Mouse (Mus musculus) layer of hippocampus, adult 9-10 months (tissue): ENCODE data around the gene Lingo1.

Experiments used
- DNase-seq: peaks from one replicate; pipeline ENCODE4 v3.0.0; 2022; ENCODE audit warnings: low spot score

Gene Lingo1

GRCm38 (mm10) chr9:56775161-56775934 lies 20.9 kb downstream of the Lingo1 start:
- no peak for DNase-seq

- DNase-seq, result no peak
Observed at GRCm38 (mm10) chr9:56774231-56774630, 22.0 kb downstream of the Lingo1 start.

GRCm38 (mm10) chr9:56773666-56774065 lies 22.6 kb downstream of the Lingo1 start:
- no peak for DNase-seq

GRCm38 (mm10) chr9:56767653-56768136 lies 28.6 kb downstream of the Lingo1 start:
- no peak for DNase-seq

GRCm38 (mm10) chr9:56766629-56767357 lies 29.5 kb downstream of the Lingo1 start:
- DNase-seq, result no peak

- DNase-seq, result peak; percentile 56
Observed at GRCm38 (mm10) chr9:56762106-56762562, 34.1 kb downstream of the Lingo1 start.

- DNase-seq, result no peak
Observed at GRCm38 (mm10) chr9:56757791-56758190, 38.5 kb downstream of the Lingo1 start.

- no peak for DNase-seq
Observed at GRCm38 (mm10) chr9:56755119-56755518, 41.1 kb downstream of the Lingo1 start.

- no peak for DNase-seq
Observed at GRCm38 (mm10) chr9:56753386-56753785, 42.9 kb downstream of the Lingo1 start.

GRCm38 (mm10) chr9:56748056-56748455 lies 48.2 kb downstream of the Lingo1 start:
- DNase-seq, result no peak

- no peak for DNase-seq
Observed at GRCm38 (mm10) chr9:56746926-56747294, 49.4 kb downstream of the Lingo1 start.

- DNase-seq, result no peak
Observed at GRCm38 (mm10) chr9:56746195-56746925, 49.9 kb downstream of the Lingo1 start.

- DNase-seq, result no peak
Observed at GRCm38 (mm10) chr9:56744369-56744768, 51.9 kb downstream of the Lingo1 start.

GRCm38 (mm10) chr9:56739181-56739737 lies 57.0 kb downstream of the Lingo1 start:
- DNase-seq, result no peak

- no peak for DNase-seq
Observed at GRCm38 (mm10) chr9:56738261-56739171, 57.8 kb downstream of the Lingo1 start.

- no peak for DNase-seq
Observed at GRCm38 (mm10) chr9:56734398-56734797, 61.9 kb downstream of the Lingo1 start.

- no peak for DNase-seq
Observed at GRCm38 (mm10) chr9:56730997-56731396, 65.3 kb downstream of the Lingo1 start.

GRCm38 (mm10) chr9:56729145-56729544 lies 67.1 kb downstream of the Lingo1 start:
- no peak for DNase-seq

GRCm38 (mm10) chr9:56727703-56728684 lies 68.3 kb downstream of the Lingo1 start:
- no peak for DNase-seq

- peak; percentile 63 for DNase-seq
Observed at GRCm38 (mm10) chr9:56725814-56726213, 70.5 kb downstream of the Lingo1 start.
